In the genomic region with DNA sequence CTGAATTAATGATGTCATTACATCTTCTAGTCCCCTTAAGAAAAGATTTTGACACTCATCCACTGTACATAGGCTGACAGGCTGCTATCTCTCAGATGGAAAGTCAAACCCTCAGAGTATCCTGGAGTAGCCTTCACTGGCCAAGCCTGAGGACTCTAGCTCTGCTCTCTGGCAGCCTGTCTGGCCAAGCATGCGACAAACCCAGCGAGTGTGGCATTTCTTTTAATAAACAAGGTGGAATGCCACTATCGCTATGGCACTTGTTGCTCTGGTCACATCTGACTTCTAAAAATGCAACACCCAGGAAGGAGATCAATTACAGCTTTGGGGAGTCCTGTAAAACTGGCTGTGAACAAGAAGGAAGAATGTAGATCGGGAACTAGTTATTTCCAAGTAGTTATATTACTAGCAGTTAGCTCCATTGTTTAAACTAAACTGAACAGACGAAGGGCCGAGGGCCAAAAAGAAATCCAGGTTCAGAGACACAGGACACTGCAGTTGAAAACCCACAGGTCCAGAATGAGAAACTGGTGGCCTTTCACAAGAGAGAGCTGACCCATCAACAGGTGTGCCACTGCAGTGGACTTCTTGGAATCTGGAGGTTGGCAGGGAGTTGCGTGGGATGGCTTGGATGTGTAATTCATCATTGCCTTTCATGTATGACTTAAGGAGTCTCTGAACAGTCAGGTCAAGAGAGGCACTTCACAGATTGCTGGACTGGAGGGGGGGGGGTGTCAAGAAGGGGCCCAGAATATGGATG, we compare ENCODE assay signal across 31 mouse cellular contexts. TPM values are rescaled to one million over a fixed set of nuclear protein-coding genes. Genes with fewer than 3 reads are reported as not detected.
A peak's percentile ranks its signal among the peaks of the same experiment; 100 is the strongest.
DNase-seq lines count a peak whose midpoint lies in the region; ATAC-seq and TF ChIP-seq lines count a peak whose summit lies in the region.
"Had no signal": no experiment of that assay in that cellular context is flagged by ENCODE, and none has a peak within 500 bp of the region (broad histone marks: within the 10 kb centered on the region; RNA-seq: fewer than 3 reads in every experiment).

No protein-coding gene starts in this region.

- H3ac ChIP-seq in myocyte (ENCODE audit: control insufficient read depth, insufficient read length), result no peak overlapping the region

- 88% methylated on average over 7 of the region's 7 CpGs for WGBS in limb, embryonic 14.5 days
- 92% methylated on average over 7 of the region's 7 CpGs for WGBS in limb, embryonic 10.5 days
- WGBS in heart, embryonic 14.5 days, result 35% methylated on average over 7 of the region's 7 CpGs

- no peak overlapping the region for H3K27ac ChIP-seq in limb, embryonic 14.5 days (replicated peaks; ENCODE audit: low read depth, low read length)
- H3K27ac ChIP-seq in limb, embryonic 10.5 days, result no peak overlapping the region
- H3K27ac ChIP-seq in heart, embryonic 14.5 days (replicated peaks in 1 of 2; ENCODE audit: control insufficient read depth in 1 of 2, insufficient read depth in 1 of 2, low read depth in 2 of 2, low read length in 2 of 2), result peak overlapping the region; percentile 99
- H3K27ac ChIP-seq: forebrain, embryonic 15.5 days; hindbrain, embryonic 15.5 days; left cerebral cortex, adult 2 months; neural tube, embryonic 15.5 days had no signal

- no peak for TF ChIP-seq POLR2A in limb, embryonic 14.5 days (IDR thresholded peaks at IDR 0.05; ENCODE audit: borderline replicate concordance, extremely low read depth, insufficient read depth, insufficient read length)
- TF ChIP-seq POLR2A in myocyte (IDR thresholded peaks at IDR 0.05; ENCODE audit: insufficient read length, low read depth), result peak; percentile 25

- H3K9ac ChIP-seq in limb, embryonic 14.5 days (ENCODE audit: low read depth, low read length, severe bottlenecking), result peak overlapping the region; percentile 25; the same call in 1 of the 2 replicates
- peak overlapping the region; percentile 95 for H3K9ac ChIP-seq in heart, embryonic 14.5 days (ENCODE audit: low read length)
- H3K9ac ChIP-seq: forebrain, embryonic 15.5 days; hindbrain, embryonic 15.5 days; neural tube, embryonic 15.5 days had no signal

- no peaks in the 10 kb centered on the region for H3K36me3 ChIP-seq in limb, embryonic 14.5 days (ENCODE audit: control insufficient read depth, insufficient read depth, low read length)
- no peaks in the 10 kb centered on the region for H3K36me3 ChIP-seq in limb, embryonic 10.5 days
- peaks cover 47% of the 10 kb centered on the region for H3K36me3 ChIP-seq in heart, embryonic 14.5 days (ENCODE audit: control insufficient read depth, insufficient read depth, low read length)
- H3K36me3 ChIP-seq in myocyte (ENCODE audit: control insufficient read depth, insufficient read depth), result peaks cover 9% of the 10 kb centered on the region
- H3K36me3 ChIP-seq: forebrain, embryonic 15.5 days; G1E; hindbrain, embryonic 15.5 days; neural tube, embryonic 15.5 days had no signal

- DNase-seq in gastrocnemius, postnatal 10 days, result peak; percentile 16
- DNase-seq in gastrocnemius, postnatal 4 days (ENCODE audit: low spot score in 2 of 2), result no peak
- DNase-seq in limb, embryonic 14.5 days (ENCODE audit: low spot score), result no peak
- no peak for DNase-seq in limb, embryonic 10.5 days (ENCODE audit: low spot score)
- no peak for DNase-seq in spleen, postnatal 10 days (ENCODE audit: low spot score in 2 of 2)
- DNase-seq in frontal cortex, adult 2 months (ENCODE audit: extremely low spot score in 1 of 2, low spot score in 1 of 2), result no peak
- DNase-seq: adrenal gland, postnatal 14 days; cerebellum, adult 8-10 months; cerebellum, postnatal 36 days; embryo, embryonic 11 days; kidney, adult 2 months; kidney, postnatal 10 days; lung, postnatal 14 days; thymus, adult 2 months; thymus, postnatal 4 days had no signal

- no peak overlapping the region for H3K4me3 ChIP-seq in limb, embryonic 14.5 days (replicated peaks; ENCODE audit: low read length)
- no peak overlapping the region for H3K4me3 ChIP-seq in limb, embryonic 10.5 days
- H3K4me3 ChIP-seq in heart, embryonic 14.5 days (ENCODE audit: control insufficient read depth in 1 of 2, insufficient read depth in 1 of 2, low read depth in 1 of 2, low read length in 2 of 2), result peak overlapping the region; percentile 60 to 86
- peak overlapping the region; percentile 50 for H3K4me3 ChIP-seq in myocyte
- H3K4me3 ChIP-seq: forebrain, embryonic 15.5 days; hindbrain, embryonic 15.5 days; left cerebral cortex, adult 2 months; neural tube, embryonic 15.5 days had no signal

- H3K27me3 ChIP-seq in limb, embryonic 14.5 days (ENCODE audit: control insufficient read depth, insufficient read depth, low read length), result no peaks in the 10 kb centered on the region
- H3K27me3 ChIP-seq in limb, embryonic 10.5 days (ENCODE audit: low read depth, poor library complexity, severe bottlenecking), result no peaks in the 10 kb centered on the region
- H3K27me3 ChIP-seq in heart, embryonic 14.5 days (ENCODE audit: control insufficient read depth, insufficient read depth, low read length), result no peaks in the 10 kb centered on the region
- H3K27me3 ChIP-seq in myocyte (ENCODE audit: control insufficient read depth, insufficient read depth, insufficient read length), result no peaks in the 10 kb centered on the region
- H3K27me3 ChIP-seq: CH12.LX; forebrain, embryonic 15.5 days; hindbrain, embryonic 15.5 days; neural tube, embryonic 15.5 days had no signal

- no peaks in the 10 kb centered on the region for H3K79me2 ChIP-seq in myocyte (ENCODE audit: control insufficient read depth, insufficient read depth)

- H3K4me2 ChIP-seq in limb, embryonic 14.5 days (replicated peaks; ENCODE audit: low read depth, low read length, severe bottlenecking), result no peak overlapping the region
- peak overlapping the region; percentile 65 for H3K4me2 ChIP-seq in heart, embryonic 14.5 days (ENCODE audit: low read length)
- peak overlapping the region; percentile 68 for H3K4me2 ChIP-seq in myocyte (ENCODE audit: low read depth)
- H3K4me2 ChIP-seq: forebrain, embryonic 15.5 days; hindbrain, embryonic 15.5 days; midbrain, embryonic 11.5 days; neural tube, embryonic 15.5 days had no signal

- no peaks in the 10 kb centered on the region for H3K9me3 ChIP-seq in limb, embryonic 14.5 days (ENCODE audit: control insufficient read depth, low read length)
- H3K9me3 ChIP-seq in limb, embryonic 10.5 days (replicated peaks), result no peaks in the 10 kb centered on the region
- H3K9me3 ChIP-seq in heart, embryonic 14.5 days (ENCODE audit: control insufficient read depth, low read length), result no peaks in the 10 kb centered on the region
- H3K9me3 ChIP-seq: forebrain, embryonic 15.5 days; G1E; hindbrain, embryonic 15.5 days; neural tube, embryonic 15.5 days had no signal

- no peaks in the 10 kb centered on the region for H3K4me1 ChIP-seq in limb, embryonic 14.5 days (ENCODE audit: control insufficient read depth, insufficient read depth, low read length)
- peaks cover 5% of the 10 kb centered on the region for H3K4me1 ChIP-seq in limb, embryonic 10.5 days
- H3K4me1 ChIP-seq in heart, embryonic 14.5 days (ENCODE audit: control insufficient read depth in 2 of 2, insufficient read depth in 2 of 2, low read length in 2 of 2), result peaks cover 4 to 11% of the 10 kb centered on the region in 2 experiments
- H3K4me1 ChIP-seq: hindbrain, embryonic 15.5 days; neural tube, embryonic 15.5 days had no signal

- ATAC-seq in limb, embryonic 14.5 days (ENCODE audit: low FRiP score, low read depth), result no peak
- no peak for ATAC-seq in heart, embryonic 14.5 days (ENCODE audit: insufficient number of reproducible peaks, insufficient read depth, low FRiP score, low read depth)
- ATAC-seq: activated CD4-positive, CD25-positive, alpha-beta regulatory T cell, adult 4 months; forebrain, embryonic 15.5 days had no signal

TF ChIP-seq in myocyte, 11 proteins besides CTCF, POLR2A, EP300 and RAD21:
- TF ChIP-seq POLR2AphosphoS2 (IDR thresholded peaks at IDR 0.05; ENCODE audit: insufficient read length, low read depth) (no peak), MAX (IDR thresholded peaks at IDR 0.05; ENCODE audit: low read depth) (no peak), MYOD1 (IDR thresholded peaks at IDR 0.05; ENCODE audit: control insufficient read depth in 1 of 3, insufficient read length in 2 of 3, low read depth in 2 of 3) (peak in 1 of 3 experiments; percentile 33), CEBPB (IDR thresholded peaks at IDR 0.05; ENCODE audit: insufficient read depth, poor library complexity, severe bottlenecking) (no peak), TCF3 (IDR thresholded peaks at IDR 0.05; ENCODE audit: insufficient read length, low read depth) (no peak), SRF (IDR thresholded peaks at IDR 0.05; ENCODE audit: control insufficient read depth, insufficient read length, low read depth) (no peak), MYOG (IDR thresholded peaks at IDR 0.05; ENCODE audit: control insufficient read depth in 1 of 3, insufficient read depth in 1 of 3, insufficient read length in 2 of 3, low read depth in 2 of 3) (peak in 1 of 3 experiments; percentile 51), TCF12 (IDR thresholded peaks at IDR 0.05; ENCODE audit: insufficient read depth, poor library complexity, severe bottlenecking) (no peak), REST (IDR thresholded peaks at IDR 0.05; ENCODE audit: insufficient read depth, insufficient read length) (no peak), USF1 (IDR thresholded peaks at IDR 0.05; ENCODE audit: low read depth) (no peak), E2F4 (IDR thresholded peaks at IDR 0.05; ENCODE audit: insufficient read depth) (no peak)

RNA-seq across cellular contexts. Expression of gene Actc1, which starts 2.1 kb away (rescaled TPM):
- total RNA-seq in gastrocnemius, postnatal 10 days (2021), result 1,000 to 10,000 TPM; 3,096 to 4,913 TPM
- 1,000 to 10,000 TPM; 1,701 to 2,460 TPM for total RNA-seq in gastrocnemius, postnatal 4 days (2021)
- polyA plus RNA-seq in limb, embryonic 14.5 days (2012; rRNA removed), result 1,344 and 1,405 TPM in 2 replicates
- 905 and 1,255 TPM in 2 replicates for polyA plus RNA-seq in limb, embryonic 14.5 days (2014; fragmentation: Nextera tagmentation; extraction: Ambion mirVana)
- polyA plus RNA-seq in limb, embryonic 10.5 days (2016; fragmentation: Nextera tagmentation; extraction: Ambion mirVana), result 9.9 and 27.4 TPM in 2 replicates
- 14,909 and 15,629 TPM in 2 replicates for polyA plus RNA-seq in heart, embryonic 14.5 days (2014; fragmentation: Nextera tagmentation; extraction: Ambion mirVana)
- 2,846 TPM for polyA plus RNA-seq in myocyte (2012; fragmentation: generic; extraction: Trizol)
- polyA plus RNA-seq in frontal cortex, adult 2 months (2012; rRNA removed), result 0.08 TPM in 1 of 2 replicates, not detected in the other
- total RNA-seq: CH12.LX; G1E; layer of hippocampus, postnatal 10 days; left cerebral cortex, adult 2 months; left cerebral cortex, postnatal 36 days; megakaryocyte progenitor cell, adult 5-6 weeks had no signal
- polyA plus RNA-seq: activated CD4-positive, CD25-positive, alpha-beta regulatory T cell, adult 4 months; G1E had no signal

RNA-seq across cellular contexts. Expression of gene Gjd2, which starts 37.9 kb away (rescaled TPM):
- total RNA-seq in gastrocnemius, postnatal 10 days (2021), result not detected
- under 1 TPM in 1 of 2 experiments, not detected in 1; 0.15 TPM for total RNA-seq in gastrocnemius, postnatal 4 days (2021)
- polyA plus RNA-seq in limb, embryonic 14.5 days (2012; rRNA removed), result 0.24 and 0.30 TPM in 2 replicates
- polyA plus RNA-seq in limb, embryonic 14.5 days (2014; fragmentation: Nextera tagmentation; extraction: Ambion mirVana), result 0.07 TPM in 1 of 2 replicates, not detected in the other
- not detected in 2 replicates for polyA plus RNA-seq in limb, embryonic 10.5 days (2016; fragmentation: Nextera tagmentation; extraction: Ambion mirVana)
- not detected in 2 replicates for polyA plus RNA-seq in heart, embryonic 14.5 days (2014; fragmentation: Nextera tagmentation; extraction: Ambion mirVana)
- not detected for polyA plus RNA-seq in myocyte (2012; fragmentation: generic; extraction: Trizol)
- 11.6 and 13.7 TPM in 2 replicates for polyA plus RNA-seq in frontal cortex, adult 2 months (2012; rRNA removed)
- total RNA-seq: CH12.LX; G1E; heart, postnatal 10 days; liver, adult 2 months; megakaryocyte progenitor cell, adult 5-6 weeks had no signal
- polyA plus RNA-seq: activated CD4-positive, CD25-positive, alpha-beta regulatory T cell, adult 4 months; G1E; kidney, adult 2 months; liver, adult 2 months; liver, embryonic 16.5 days had no signal

Comparison
In these comparisons a context has a peak if more than half of its experiments do, and no peak if none do; other contexts are left out.
1. RNA of gene Actc1, which starts 2.1 kb away (polyA plus RNA-seq): 14,909 to 15,629 TPM in heart, embryonic 14.5 days, 2,846 TPM in myocyte (single experiment) and 905 to 1,405 TPM in limb, embryonic 14.5 days; 9.9 to 27.4 TPM in limb, embryonic 10.5 days and 0.08 TPM in frontal cortex, adult 2 months; every median in the first group is over 10 times any median in the second.
2. H3K27ac ChIP-seq: peak in heart, embryonic 14.5 days (2 of 2); none in limb, embryonic 14.5 days (single experiment) and limb, embryonic 10.5 days (single experiment).
3. H3K4me3 ChIP-seq: peak in heart, embryonic 14.5 days (2 of 2) and myocyte (single experiment); none in limb, embryonic 14.5 days (single experiment) and limb, embryonic 10.5 days (single experiment).